Comparison of ENCODE assay signal across 28 mouse cellular contexts in genomic region chr8:91524056-91524864, GRCm38 (mm10).
DNase-seq lines count a peak whose midpoint lies in the region; ATAC-seq lines count a peak whose summit lies in the region.
"Had no signal": no experiment of that assay in that cellular context is flagged by ENCODE, and none has a peak within 500 bp of the region (broad histone marks: within the 10 kb centered on the region; RNA-seq: fewer than 3 reads in every experiment).

No protein-coding gene starts in this region.

- peaks cover 54% of the 10 kb centered on the region for H3K4me1 ChIP-seq in midbrain, embryonic 10.5 days
- peaks cover 5% of the 10 kb centered on the region for H3K4me1 ChIP-seq in midbrain, embryonic 15.5 days

- H3K9ac ChIP-seq in midbrain, embryonic 15.5 days, result no peak overlapping the region
- H3K9ac ChIP-seq: forebrain, embryonic 15.5 days; heart, embryonic 12.5 days; hindbrain, embryonic 15.5 days; limb, embryonic 13.5 days; lung, embryonic 15.5 days had no signal

- no peak for ATAC-seq in midbrain, embryonic 15.5 days (replicated peaks)
- ATAC-seq: forebrain, embryonic 15.5 days; inflammation-experienced regulatory T-cells, adult 6 months had no signal

- no peaks in the 10 kb centered on the region for H3K9me3 ChIP-seq in midbrain, embryonic 10.5 days (replicated peaks)
- no peaks in the 10 kb centered on the region for H3K9me3 ChIP-seq in midbrain, embryonic 15.5 days
- H3K9me3 ChIP-seq: forebrain, embryonic 15.5 days; heart, embryonic 12.5 days; hindbrain, embryonic 15.5 days; limb, embryonic 13.5 days; lung, embryonic 15.5 days had no signal

- H3K27me3 ChIP-seq in midbrain, embryonic 10.5 days (ENCODE audit: low read depth, poor library complexity, severe bottlenecking), result peaks cover 94% of the 10 kb centered on the region
- peaks cover 7% of the 10 kb centered on the region; the same call in 1 of the 2 replicates for H3K27me3 ChIP-seq in midbrain, embryonic 15.5 days (replicated peaks)
- H3K27me3 ChIP-seq: CH12.LX; heart, embryonic 12.5 days; lung, embryonic 15.5 days had no signal

- DNase-seq in embryo, embryonic 10 days (ENCODE audit: low spot score), result peak; percentile 50
- no peak for DNase-seq in embryo, embryonic 11 days
- no peak for DNase-seq in midbrain, embryonic 10.5 days (ENCODE audit: low spot score)
- peak; percentile 14 for DNase-seq in MN1 (ENCODE audit: low spot score)
- peak; percentile 68 for DNase-seq in retina, embryonic 14.5 days (ENCODE audit: low spot score)
- DNase-seq in heart, adult 8-10 months (ENCODE audit: low spot score), result no peak
- DNase-seq in urinary bladder, postnatal 4 days (ENCODE audit: low spot score in 2 of 2), result no peak
- DNase-seq: adrenal gland, postnatal 10 days; cerebellum, adult 8-10 months; cerebellum, postnatal 25 days; gastrocnemius, adult 2 months; gastrocnemius, postnatal 36 days; heart, adult 18-20 months; heart, postnatal 4 days; kidney, adult 8-10 months; kidney, postnatal 10 days; right cerebral cortex, adult 18-20 months; spleen, adult 18-20 months; thymus, postnatal 14 days had no signal

- H3K27ac ChIP-seq in midbrain, embryonic 10.5 days (replicated peaks), result peak overlapping the region; percentile 74
- H3K27ac ChIP-seq in midbrain, embryonic 15.5 days, result no peak overlapping the region
- H3K27ac ChIP-seq: forebrain, embryonic 15.5 days; gastrocnemius, adult 2 months; hindbrain, embryonic 15.5 days; limb, embryonic 13.5 days; lung, embryonic 15.5 days had no signal

- no peak overlapping the region for H3K4me2 ChIP-seq in midbrain, embryonic 15.5 days
- H3K4me2 ChIP-seq: forebrain, embryonic 15.5 days; heart, embryonic 12.5 days; hindbrain, embryonic 15.5 days; limb, embryonic 13.5 days; liver, embryonic 11.5 days; lung, embryonic 15.5 days had no signal

- WGBS in midbrain, embryonic 10.5 days, result 36% methylated on average over 16 of the region's 16 CpGs
- WGBS in midbrain, embryonic 15.5 days, result 30% methylated on average over 16 of the region's 16 CpGs

- H3K4me3 ChIP-seq in midbrain, embryonic 10.5 days, result peak overlapping the region; percentile 18; the same call in 1 of the 2 replicates
- H3K4me3 ChIP-seq in midbrain, embryonic 15.5 days, result no peak overlapping the region
- H3K4me3 ChIP-seq: forebrain, embryonic 15.5 days; gastrocnemius, adult 2 months; heart, embryonic 12.5 days; hindbrain, embryonic 15.5 days; limb, embryonic 13.5 days; lung, embryonic 15.5 days had no signal

- peaks cover 4% of the 10 kb centered on the region; the same call in 1 of the 2 replicates for H3K36me3 ChIP-seq in midbrain, embryonic 10.5 days
- no peaks in the 10 kb centered on the region for H3K36me3 ChIP-seq in midbrain, embryonic 15.5 days (replicated peaks)
- H3K36me3 ChIP-seq: forebrain, embryonic 15.5 days; heart, embryonic 12.5 days; hindbrain, embryonic 15.5 days; lung, embryonic 15.5 days had no signal

Comparison
In these comparisons a context has a peak if more than half of its experiments do, and no peak if none do; other contexts are left out.
1. DNase-seq: peak in embryo, embryonic 10 days (single experiment), MN1 (single experiment) and retina, embryonic 14.5 days (single experiment); none in embryo, embryonic 11 days (single experiment), midbrain, embryonic 10.5 days (single experiment), heart, adult 8-10 months (single experiment) and urinary bladder, postnatal 4 days (0 of 2).